Mouse (Mus musculus): ENCODE data around the gene Cldn19. TPM values are rescaled to one million over a fixed set of nuclear protein-coding genes. Genes with fewer than 3 reads are reported as not detected.
A peak's percentile ranks its signal among the peaks of the same experiment; 100 is the strongest.
"Not testable (repeated sequence)": the region's sequence is repeated elsewhere in the genome, so short reads cannot be mapped to it uniquely, and the experiment has no call there.

Cldn19 gene
- polyA plus RNA-seq, 2 experiments: not detected

GRCm38 (mm10) chr4:119274627-119275026, 19.4 kb downstream of the Cldn19 start:
- H3K4me3 ChIP-seq (ENCODE audit: insufficient read depth in 1 of 2, low read depth in 2 of 2, low read length in 2 of 2): no peak overlapping the region
- ATAC-seq (ENCODE audit: insufficient read depth) (peak; percentile 25; the same call in 1 of the 2 replicates), DNase-seq (ENCODE audit: low read depth in 3 of 3, low spot score in 3 of 3) (no peak)
- H3K27ac ChIP-seq: no peak overlapping the region
- H3K27me3 ChIP-seq (ENCODE audit: control insufficient read depth, insufficient read depth, low read length): no peaks in the 10 kb centered on the region
- H3K36me3 ChIP-seq (replicated peaks; ENCODE audit: control insufficient read depth, insufficient read depth, low read depth): peaks cover 58% of the 10 kb centered on the region
- WGBS (ENCODE audit: insufficient replicate concordance): 76% methylated on average over 1 of the region's 1 CpGs
- no peak for TF ChIP-seq CTCF (IDR thresholded peaks at IDR 0.05; ENCODE audit: low read depth)
- no peak for TF ChIP-seq EP300 (IDR thresholded peaks at IDR 0.05; ENCODE audit: low read depth)
- no peaks in the 10 kb centered on the region for H3K9me3 ChIP-seq (ENCODE audit: control insufficient read depth, low read length)
- H3K4me1 ChIP-seq (replicated peaks; ENCODE audit: control insufficient read depth in 2 of 2, insufficient read depth in 2 of 2, low read length in 1 of 2): peaks cover 0 to 7% of the 10 kb centered on the region in 2 experiments; a peak in 2 of 4 replicates
- H3K9ac ChIP-seq (replicated peaks): no peak overlapping the region
- no peak overlapping the region for H3K4me2 ChIP-seq (ENCODE audit: low read depth)

- DNase-seq (ENCODE audit: low read depth in 3 of 3, low spot score in 3 of 3) (no peak), ATAC-seq (ENCODE audit: insufficient read depth) (no peak)
- Histone ChIP-seq H3K36me3 (replicated peaks; ENCODE audit: control insufficient read depth, insufficient read depth, low read depth) (peaks cover 64% of the 10 kb centered on the region), H3K27ac (peak overlapping the region; percentile 35), H3K27me3 (ENCODE audit: control insufficient read depth, insufficient read depth, low read length) (no peaks in the 10 kb centered on the region), H3K9me3 (ENCODE audit: control insufficient read depth, low read length) (no peaks in the 10 kb centered on the region), H3K4me1 (replicated peaks; ENCODE audit: control insufficient read depth in 2 of 2, insufficient read depth in 2 of 2, low read length in 1 of 2) (peaks cover 0 to 7% of the 10 kb centered on the region in 2 experiments; a peak in 2 of 4 replicates), H3K9ac (replicated peaks) (no peak overlapping the region), H3K4me2 (ENCODE audit: low read depth) (no peak overlapping the region), H3K4me3 (ENCODE audit: insufficient read depth in 1 of 2, low read depth in 2 of 2, low read length in 2 of 2) (no peak overlapping the region)
- 17% methylated on average over 2 of the region's 2 CpGs for WGBS (ENCODE audit: insufficient replicate concordance)
- no peak for TF ChIP-seq CTCF (IDR thresholded peaks at IDR 0.05; ENCODE audit: low read depth)
- no peak for TF ChIP-seq EP300 (IDR thresholded peaks at IDR 0.05; ENCODE audit: low read depth)
Observed at GRCm38 (mm10) chr4:119275226-119275625, 20.0 kb downstream of the Cldn19 start.

- no peak overlapping the region for H3K4me3 ChIP-seq (ENCODE audit: insufficient read depth in 1 of 2, low read depth in 2 of 2, low read length in 2 of 2)
- TF ChIP-seq CTCF (IDR thresholded peaks at IDR 0.05; ENCODE audit: low read depth) (no peak), EP300 (IDR thresholded peaks at IDR 0.05; ENCODE audit: low read depth) (no peak)
- peaks cover 65% of the 10 kb centered on the region for H3K36me3 ChIP-seq (replicated peaks; ENCODE audit: control insufficient read depth, insufficient read depth, low read depth)
- ATAC-seq (ENCODE audit: insufficient read depth) (no peak), DNase-seq (ENCODE audit: low read depth in 3 of 3, low spot score in 3 of 3) (no peak)
- no peaks in the 10 kb centered on the region for H3K27me3 ChIP-seq (ENCODE audit: control insufficient read depth, insufficient read depth, low read length)
- H3K4me2 ChIP-seq (ENCODE audit: low read depth): no peak overlapping the region
- H3K9me3 ChIP-seq (ENCODE audit: control insufficient read depth, low read length): no peaks in the 10 kb centered on the region
- 58% methylated on average over 2 of the region's 2 CpGs for WGBS (ENCODE audit: insufficient replicate concordance)
- H3K4me1 ChIP-seq (replicated peaks; ENCODE audit: control insufficient read depth in 2 of 2, insufficient read depth in 2 of 2, low read length in 1 of 2): peaks cover 0 to 6% of the 10 kb centered on the region in 2 experiments; a peak in 2 of 4 replicates
- H3K27ac ChIP-seq: no peak overlapping the region
- H3K9ac ChIP-seq (replicated peaks): no peak overlapping the region
Observed at GRCm38 (mm10) chr4:119275726-119276125, 20.5 kb downstream of the Cldn19 start.

GRCm38 (mm10) chr4:119278784-119279183, 23.6 kb downstream of the Cldn19 start:
- not testable (repeated sequence) for H3K9ac ChIP-seq (replicated peaks); H3K4me3 ChIP-seq (ENCODE audit: insufficient read depth in 1 of 2, low read depth in 2 of 2, low read length in 2 of 2); H3K27me3 ChIP-seq (ENCODE audit: control insufficient read depth, insufficient read depth, low read length); H3K9me3 ChIP-seq (ENCODE audit: control insufficient read depth, low read length); H3K4me1 ChIP-seq (replicated peaks; ENCODE audit: control insufficient read depth in 2 of 2, insufficient read depth in 2 of 2, low read length in 1 of 2); H3K27ac ChIP-seq; ATAC-seq (ENCODE audit: insufficient read depth); H3K4me2 ChIP-seq (ENCODE audit: low read depth); DNase-seq (ENCODE audit: low read depth in 3 of 3, low spot score in 3 of 3)
- 71% methylated on average over 15 of the region's 15 CpGs for WGBS (ENCODE audit: insufficient replicate concordance)
- H3K36me3 ChIP-seq (replicated peaks; ENCODE audit: control insufficient read depth, insufficient read depth, low read depth): peaks cover 77% of the 10 kb centered on the region

- ATAC-seq (ENCODE audit: insufficient read depth) (no peak), DNase-seq (ENCODE audit: low read depth in 3 of 3, low spot score in 3 of 3) (no peak)
- no peak overlapping the region for H3K9ac ChIP-seq (replicated peaks)
- H3K27me3 ChIP-seq (ENCODE audit: control insufficient read depth, insufficient read depth, low read length): no peaks in the 10 kb centered on the region
- H3K27ac ChIP-seq: no peak overlapping the region
- H3K4me1 ChIP-seq (replicated peaks; ENCODE audit: control insufficient read depth in 2 of 2, insufficient read depth in 2 of 2, low read length in 1 of 2): peaks cover 25% of the 10 kb centered on the region in 2 experiments
- H3K4me2 ChIP-seq (ENCODE audit: low read depth): no peak overlapping the region
- TF ChIP-seq CTCF (IDR thresholded peaks at IDR 0.05; ENCODE audit: low read depth): no peak
- TF ChIP-seq EP300 (IDR thresholded peaks at IDR 0.05; ENCODE audit: low read depth): no peak
- no peaks in the 10 kb centered on the region for H3K9me3 ChIP-seq (ENCODE audit: control insufficient read depth, low read length)
- WGBS (ENCODE audit: insufficient replicate concordance): 64% methylated on average over 1 of the region's 1 CpGs
- H3K4me3 ChIP-seq (ENCODE audit: insufficient read depth in 1 of 2, low read depth in 2 of 2, low read length in 2 of 2): no peak overlapping the region
- peaks cover 63% of the 10 kb centered on the region for H3K36me3 ChIP-seq (replicated peaks; ENCODE audit: control insufficient read depth, insufficient read depth, low read depth)
Observed at GRCm38 (mm10) chr4:119284861-119285260, 29.6 kb downstream of the Cldn19 start.
